Mouse (Mus musculus): Measurements from ENCODE around the gene Tulp1. TPM values are rescaled to one million over a fixed set of nuclear protein-coding genes. Genes with fewer than 3 reads are reported as not detected.
"Not testable (repeated sequence)": the region's sequence is repeated elsewhere in the genome, so short reads cannot be mapped to it uniquely, and the experiment has no call there.

Tulp1 gene
- polyA plus RNA-seq, 1 experiment: 0.34 TPM

- TF ChIP-seq CTCF (IDR thresholded peaks at IDR 0.05; ENCODE audit: extremely low read depth, insufficient read length, insufficient replicate concordance, low read depth, low read length) (no peak), POLR2A (IDR thresholded peaks at IDR 0.05; ENCODE audit: low read depth, low read length) (no peak)
- H3K4me1 ChIP-seq (ENCODE audit: control insufficient read depth, insufficient read depth, insufficient read length, low read length): peaks cover 6% of the 10 kb centered on the region; the same call in 1 of the 2 replicates
- WGBS: 12% methylated on average over 2 of the region's 2 CpGs
- H3K36me3 ChIP-seq (ENCODE audit: control insufficient read depth, insufficient read depth, low read length): peaks cover 51% of the 10 kb centered on the region
- H3K27ac ChIP-seq (ENCODE audit: insufficient read depth, low read depth, low read length): peak overlapping the region; percentile 22; the same call in 1 of the 2 replicates
- H3K4me3 ChIP-seq (ENCODE audit: low read depth, low read length): peak overlapping the region; percentile 70
- H3K27me3 ChIP-seq (ENCODE audit: control insufficient read depth, insufficient read depth, low read length): no peaks in the 10 kb centered on the region
These were observed 34.8 kb downstream of the Tulp1 start for GRCm38 (mm10) chr17:28330232-28330546.

- H3K4me3 ChIP-seq (ENCODE audit: low read depth, low read length): peak overlapping the region; percentile 70
- H3K27ac ChIP-seq (ENCODE audit: insufficient read depth, low read depth, low read length): peak overlapping the region; percentile 76
- peaks cover 6% of the 10 kb centered on the region; the same call in 1 of the 2 replicates for H3K4me1 ChIP-seq (ENCODE audit: control insufficient read depth, insufficient read depth, insufficient read length, low read length)
- no peak for TF ChIP-seq POLR2A (IDR thresholded peaks at IDR 0.05; ENCODE audit: low read depth, low read length)
- TF ChIP-seq CTCF (IDR thresholded peaks at IDR 0.05; ENCODE audit: extremely low read depth, insufficient read length, insufficient replicate concordance, low read depth, low read length): no peak
- H3K36me3 ChIP-seq (ENCODE audit: control insufficient read depth, insufficient read depth, low read length): peaks cover 47% of the 10 kb centered on the region
- no peaks in the 10 kb centered on the region for H3K27me3 ChIP-seq (ENCODE audit: control insufficient read depth, insufficient read depth, low read length)
- WGBS: 4% methylated on average over 4 of the region's 4 CpGs
These were observed 35.4 kb downstream of the Tulp1 start for GRCm38 (mm10) chr17:28329503-28330231.

- WGBS: under 1% methylated on average over 25 of the region's 25 CpGs
- Histone ChIP-seq H3K4me3 (ENCODE audit: low read depth, low read length) (peak overlapping the region; percentile 70), H3K4me1 (ENCODE audit: control insufficient read depth, insufficient read depth, insufficient read length, low read length) (peaks cover 6% of the 10 kb centered on the region; the same call in 1 of the 2 replicates), H3K36me3 (ENCODE audit: control insufficient read depth, insufficient read depth, low read length) (peaks cover 41% of the 10 kb centered on the region), H3K27ac (ENCODE audit: insufficient read depth, low read depth, low read length) (peak overlapping the region; percentile 76), H3K27me3 (ENCODE audit: control insufficient read depth, insufficient read depth, low read length) (no peaks in the 10 kb centered on the region)
- TF ChIP-seq POLR2A (IDR thresholded peaks at IDR 0.05; ENCODE audit: low read depth, low read length): no peak
- no peak for TF ChIP-seq CTCF (IDR thresholded peaks at IDR 0.05; ENCODE audit: extremely low read depth, insufficient read length, insufficient replicate concordance, low read depth, low read length)
These were observed 36.1 kb downstream of the Tulp1 start for GRCm38 (mm10) chr17:28328946-28329345.

GRCm38 (mm10) chr17:28328366-28328928, 36.6 kb downstream of the Tulp1 start, which contains the start of gene Rpl10a:
Gene Rpl10a, plus strand, starts transcription at chr17:28328471.
- H3K27ac ChIP-seq (ENCODE audit: insufficient read depth, low read depth, low read length): peak within 1 kb of the TSS; percentile 76
- H3K4me3 ChIP-seq (ENCODE audit: low read depth, low read length): peak within 1 kb of the TSS; percentile 70
- H3K4me1 ChIP-seq (ENCODE audit: control insufficient read depth, insufficient read depth, insufficient read length, low read length): peaks cover 6% of the 10 kb centered on the region; the same call in 1 of the 2 replicates
- H3K27me3 ChIP-seq (ENCODE audit: control insufficient read depth, insufficient read depth, low read length): no peaks in the 10 kb centered on the region
- TF ChIP-seq CTCF (IDR thresholded peaks at IDR 0.05; ENCODE audit: extremely low read depth, insufficient read length, insufficient replicate concordance, low read depth, low read length): peak; percentile 73
- peak; percentile 75 for TF ChIP-seq POLR2A (IDR thresholded peaks at IDR 0.05; ENCODE audit: low read depth, low read length)
- H3K36me3 ChIP-seq (ENCODE audit: control insufficient read depth, insufficient read depth, low read length): peaks cover 39% of the 10 kb centered on the region
- under 1% methylated on average over 67 of the region's 67 CpGs for WGBS

GRCm38 (mm10) chr17:28327673-28328325, 37.2 kb downstream of the Tulp1 start:
- H3K27ac ChIP-seq (ENCODE audit: insufficient read depth, low read depth, low read length): peak overlapping the region; percentile 73
- H3K4me3 ChIP-seq (ENCODE audit: low read depth, low read length): peak overlapping the region; percentile 70
- H3K36me3 ChIP-seq (ENCODE audit: control insufficient read depth, insufficient read depth, low read length): peaks cover 35% of the 10 kb centered on the region
- H3K27me3 ChIP-seq (ENCODE audit: control insufficient read depth, insufficient read depth, low read length): no peaks in the 10 kb centered on the region
- peaks cover 6% of the 10 kb centered on the region; the same call in 1 of the 2 replicates for H3K4me1 ChIP-seq (ENCODE audit: control insufficient read depth, insufficient read depth, insufficient read length, low read length)
- TF ChIP-seq POLR2A (IDR thresholded peaks at IDR 0.05; ENCODE audit: low read depth, low read length) (no peak), CTCF (IDR thresholded peaks at IDR 0.05; ENCODE audit: extremely low read depth, insufficient read length, insufficient replicate concordance, low read depth, low read length) (no peak)
- 5% methylated on average over 22 of the region's 22 CpGs for WGBS

GRCm38 (mm10) chr17:28326951-28327350, 38.1 kb downstream of the Tulp1 start:
- TF ChIP-seq POLR2A (IDR thresholded peaks at IDR 0.05; ENCODE audit: low read depth, low read length): no peak
- no peak for TF ChIP-seq CTCF (IDR thresholded peaks at IDR 0.05; ENCODE audit: extremely low read depth, insufficient read length, insufficient replicate concordance, low read depth, low read length)
- H3K36me3 ChIP-seq (ENCODE audit: control insufficient read depth, insufficient read depth, low read length): peaks cover 29% of the 10 kb centered on the region
- H3K4me3 ChIP-seq (ENCODE audit: low read depth, low read length): no peak overlapping the region
- 55% methylated on average over 3 of the region's 3 CpGs for WGBS
- H3K4me1 ChIP-seq (ENCODE audit: control insufficient read depth, insufficient read depth, insufficient read length, low read length): peaks cover 6% of the 10 kb centered on the region; the same call in 1 of the 2 replicates
- H3K27ac ChIP-seq (ENCODE audit: insufficient read depth, low read depth, low read length): no peak overlapping the region
- no peaks in the 10 kb centered on the region for H3K27me3 ChIP-seq (ENCODE audit: control insufficient read depth, insufficient read depth, low read length)

- peaks cover 6% of the 10 kb centered on the region; the same call in 1 of the 2 replicates for H3K4me1 ChIP-seq (ENCODE audit: control insufficient read depth, insufficient read depth, insufficient read length, low read length)
- no peak overlapping the region for H3K4me3 ChIP-seq (ENCODE audit: low read depth, low read length)
- TF ChIP-seq POLR2A (IDR thresholded peaks at IDR 0.05; ENCODE audit: low read depth, low read length): no peak
- peaks cover 20% of the 10 kb centered on the region for H3K36me3 ChIP-seq (ENCODE audit: control insufficient read depth, insufficient read depth, low read length)
- WGBS: 94% methylated on average over 8 of the region's 8 CpGs
- H3K27ac ChIP-seq (ENCODE audit: insufficient read depth, low read depth, low read length): no peak overlapping the region
- H3K27me3 ChIP-seq (ENCODE audit: control insufficient read depth, insufficient read depth, low read length): no peaks in the 10 kb centered on the region
These were observed 39.3 kb downstream of the Tulp1 start for GRCm38 (mm10) chr17:28325751-28326150.

- H3K27me3 ChIP-seq (ENCODE audit: control insufficient read depth, insufficient read depth, low read length); H3K27ac ChIP-seq (ENCODE audit: insufficient read depth, low read depth, low read length); H3K4me3 ChIP-seq (ENCODE audit: low read depth, low read length); H3K4me1 ChIP-seq (ENCODE audit: control insufficient read depth, insufficient read depth, insufficient read length, low read length): not testable (repeated sequence)
- H3K36me3 ChIP-seq (ENCODE audit: control insufficient read depth, insufficient read depth, low read length): peaks cover 12% of the 10 kb centered on the region
- 96% methylated on average over 7 of the region's 7 CpGs for WGBS
These were observed 40.6 kb downstream of the Tulp1 start for GRCm38 (mm10) chr17:28324416-28324815.

Measured in small intestine, adult 2 months (tissue).